Mouse (Mus musculus): Measurements from ENCODE around the gene Myh7b. TPM values are rescaled to one million over a fixed set of nuclear protein-coding genes. Genes with fewer than 3 reads are reported as not detected.

Gene Myh7b
- polyA plus RNA-seq (2012; ENCODE audit: insufficient read depth, insufficient read length, low replicate concordance, missing spikeins) = not detected in 2 replicates

- WGBS = 54% methylated on average over 4 of the region's 4 CpGs
- H3K4me3 ChIP-seq (ENCODE audit: insufficient read depth, low read depth, low read length) = no peak within 1 kb of the TSS
- no peak within 1 kb of the TSS for H3K27ac ChIP-seq (ENCODE audit: insufficient read depth, low read depth, low read length)
- no peak for TF ChIP-seq CTCF (IDR thresholded peaks at IDR 0.05; ENCODE audit: insufficient read depth, low read depth, low read length)
- no peak for TF ChIP-seq POLR2A (IDR thresholded peaks at IDR 0.05; ENCODE audit: insufficient read depth, low read depth, low read length)
- H3K4me1 ChIP-seq (ENCODE audit: control insufficient read depth, insufficient read depth, low read length) = peaks cover 12% of the 10 kb centered on the region
Observed at GRCm38 (mm10) chr2:155610978-155611377, at the start of gene Myh7b. Gene Myh7b (plus strand): TSS chr2:155611212.

DNA sequence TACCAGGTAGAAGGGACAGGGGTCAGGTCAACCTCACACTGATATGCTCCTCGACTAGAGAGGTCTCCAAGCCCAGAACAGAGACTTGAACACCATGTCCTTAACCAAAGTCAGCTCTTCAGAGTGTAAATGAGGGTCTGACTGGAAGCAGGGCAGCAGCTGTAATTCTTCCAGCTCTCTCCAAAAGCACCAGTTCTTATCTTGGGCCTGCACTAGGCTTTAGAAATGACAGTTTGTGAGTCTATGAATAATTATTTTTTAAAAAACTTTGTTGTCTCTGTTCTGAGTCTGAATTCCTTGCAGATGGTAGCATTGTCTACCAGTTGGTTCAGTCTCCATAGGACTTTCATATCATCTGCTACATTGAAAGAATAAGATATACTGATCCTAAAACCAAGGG, 48.8 kb upstream of the Myh7b start:
- Histone ChIP-seq H3K4me3 (ENCODE audit: insufficient read depth, low read depth, low read length) (no peak overlapping the region), H3K4me1 (ENCODE audit: control insufficient read depth, insufficient read depth, low read length) (no peaks in the 10 kb centered on the region), H3K27ac (ENCODE audit: insufficient read depth, low read depth, low read length) (no peak overlapping the region)
- WGBS = 66% methylated on average over 1 of the region's 1 CpGs
- no peak for TF ChIP-seq POLR2A (IDR thresholded peaks at IDR 0.05; ENCODE audit: insufficient read depth, low read depth, low read length)
- TF ChIP-seq CTCF (IDR thresholded peaks at IDR 0.05; ENCODE audit: insufficient read depth, low read depth, low read length) = no peak

- TF ChIP-seq POLR2A (IDR thresholded peaks at IDR 0.05; ENCODE audit: insufficient read depth, low read depth, low read length) (no peak), CTCF (IDR thresholded peaks at IDR 0.05; ENCODE audit: insufficient read depth, low read depth, low read length) (no peak)
- no peak overlapping the region for H3K4me3 ChIP-seq (ENCODE audit: insufficient read depth, low read depth, low read length)
- 88% methylated on average over 4 of the region's 4 CpGs for WGBS
- no peaks in the 10 kb centered on the region for H3K4me1 ChIP-seq (ENCODE audit: control insufficient read depth, insufficient read depth, low read length)
- H3K27ac ChIP-seq (ENCODE audit: insufficient read depth, low read depth, low read length) = no peak overlapping the region
Observed at GRCm38 (mm10) chr2:155562934-155563333, 48.1 kb upstream of the Myh7b start.

GRCm38 (mm10) chr2:155567751-155568150, 43.3 kb upstream of the Myh7b start:
- TF ChIP-seq CTCF (IDR thresholded peaks at IDR 0.05; ENCODE audit: insufficient read depth, low read depth, low read length) (no peak), POLR2A (IDR thresholded peaks at IDR 0.05; ENCODE audit: insufficient read depth, low read depth, low read length) (no peak)
- 78% methylated on average over 5 of the region's 5 CpGs for WGBS
- no peaks in the 10 kb centered on the region for H3K4me1 ChIP-seq (ENCODE audit: control insufficient read depth, insufficient read depth, low read length)
- H3K4me3 ChIP-seq (ENCODE audit: insufficient read depth, low read depth, low read length) = no peak overlapping the region
- no peak overlapping the region for H3K27ac ChIP-seq (ENCODE audit: insufficient read depth, low read depth, low read length)

- TF ChIP-seq CTCF (IDR thresholded peaks at IDR 0.05; ENCODE audit: insufficient read depth, low read depth, low read length) = no peak
- TF ChIP-seq POLR2A (IDR thresholded peaks at IDR 0.05; ENCODE audit: insufficient read depth, low read depth, low read length) = no peak
- Histone ChIP-seq H3K4me1 (ENCODE audit: control insufficient read depth, insufficient read depth, low read length) (no peaks in the 10 kb centered on the region), H3K4me3 (ENCODE audit: insufficient read depth, low read depth, low read length) (no peak overlapping the region), H3K27ac (ENCODE audit: insufficient read depth, low read depth, low read length) (no peak overlapping the region)
- 49% methylated on average over 3 of the region's 3 CpGs for WGBS
Observed at GRCm38 (mm10) chr2:155569223-155569807, 41.7 kb upstream of the Myh7b start.

GRCm38 (mm10) chr2:155573001-155573400, 38.0 kb upstream of the Myh7b start:
- Histone ChIP-seq H3K4me1 (ENCODE audit: control insufficient read depth, insufficient read depth, low read length) (no peaks in the 10 kb centered on the region), H3K27ac (ENCODE audit: insufficient read depth, low read depth, low read length) (no peak overlapping the region), H3K4me3 (ENCODE audit: insufficient read depth, low read depth, low read length) (no peak overlapping the region)
- TF ChIP-seq POLR2A (IDR thresholded peaks at IDR 0.05; ENCODE audit: insufficient read depth, low read depth, low read length) = no peak
- no peak for TF ChIP-seq CTCF (IDR thresholded peaks at IDR 0.05; ENCODE audit: insufficient read depth, low read depth, low read length)
- WGBS = 94% methylated on average over 9 of the region's 9 CpGs

- H3K27ac ChIP-seq (ENCODE audit: insufficient read depth, low read depth, low read length) = no peak overlapping the region
- no peak for TF ChIP-seq POLR2A (IDR thresholded peaks at IDR 0.05; ENCODE audit: insufficient read depth, low read depth, low read length)
- no peak for TF ChIP-seq CTCF (IDR thresholded peaks at IDR 0.05; ENCODE audit: insufficient read depth, low read depth, low read length)
- no peak overlapping the region for H3K4me3 ChIP-seq (ENCODE audit: insufficient read depth, low read depth, low read length)
- WGBS = 92% methylated on average over 7 of the region's 7 CpGs
- no peaks in the 10 kb centered on the region for H3K4me1 ChIP-seq (ENCODE audit: control insufficient read depth, insufficient read depth, low read length)
Observed at GRCm38 (mm10) chr2:155573996-155574395, 37.0 kb upstream of the Myh7b start.

DNA sequence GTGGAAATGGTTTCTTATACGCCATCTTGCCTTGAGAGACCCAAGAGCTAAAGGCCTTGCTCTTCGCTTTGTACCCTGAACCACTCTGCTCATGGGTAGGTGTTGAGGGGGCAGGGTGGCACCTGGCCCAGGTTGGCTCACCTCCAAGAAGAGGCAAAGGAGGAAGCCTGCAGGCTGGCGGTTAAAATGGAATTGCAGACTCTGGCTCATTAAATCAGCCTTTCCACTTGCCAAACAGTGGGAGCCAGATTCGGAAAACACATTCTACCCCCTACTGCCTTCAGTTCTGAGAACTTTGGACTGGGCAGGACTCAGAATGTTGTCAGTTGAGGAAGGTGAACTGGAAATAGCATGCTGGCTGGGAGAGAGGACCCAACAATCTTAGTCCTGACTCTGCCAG, 36.3 kb upstream of the Myh7b start:
- TF ChIP-seq CTCF (IDR thresholded peaks at IDR 0.05; ENCODE audit: insufficient read depth, low read depth, low read length) = no peak
- no peak for TF ChIP-seq POLR2A (IDR thresholded peaks at IDR 0.05; ENCODE audit: insufficient read depth, low read depth, low read length)
- no peak overlapping the region for H3K4me3 ChIP-seq (ENCODE audit: insufficient read depth, low read depth, low read length)
- 64% methylated on average over 4 of the region's 4 CpGs for WGBS
- no peak overlapping the region for H3K27ac ChIP-seq (ENCODE audit: insufficient read depth, low read depth, low read length)
- no peaks in the 10 kb centered on the region for H3K4me1 ChIP-seq (ENCODE audit: control insufficient read depth, insufficient read depth, low read length)

GRCm38 (mm10) chr2:155576656-155577055, 34.4 kb upstream of the Myh7b start:
- H3K4me3 ChIP-seq (ENCODE audit: insufficient read depth, low read depth, low read length) = no peak overlapping the region
- TF ChIP-seq CTCF (IDR thresholded peaks at IDR 0.05; ENCODE audit: insufficient read depth, low read depth, low read length) = no peak
- TF ChIP-seq POLR2A (IDR thresholded peaks at IDR 0.05; ENCODE audit: insufficient read depth, low read depth, low read length) = no peak
- 86% methylated on average over 9 of the region's 9 CpGs for WGBS

More at GRCm38 (mm10) chr2:155576656-155577055, 34.4 kb upstream of the Myh7b start:
- H3K27ac ChIP-seq (ENCODE audit: insufficient read depth, low read depth, low read length) = no peak overlapping the region
- H3K4me1 ChIP-seq (ENCODE audit: control insufficient read depth, insufficient read depth, low read length) = no peaks in the 10 kb centered on the region
